Comparison of ENCODE assay signal across 16 mouse cellular contexts in the genomic region with DNA sequence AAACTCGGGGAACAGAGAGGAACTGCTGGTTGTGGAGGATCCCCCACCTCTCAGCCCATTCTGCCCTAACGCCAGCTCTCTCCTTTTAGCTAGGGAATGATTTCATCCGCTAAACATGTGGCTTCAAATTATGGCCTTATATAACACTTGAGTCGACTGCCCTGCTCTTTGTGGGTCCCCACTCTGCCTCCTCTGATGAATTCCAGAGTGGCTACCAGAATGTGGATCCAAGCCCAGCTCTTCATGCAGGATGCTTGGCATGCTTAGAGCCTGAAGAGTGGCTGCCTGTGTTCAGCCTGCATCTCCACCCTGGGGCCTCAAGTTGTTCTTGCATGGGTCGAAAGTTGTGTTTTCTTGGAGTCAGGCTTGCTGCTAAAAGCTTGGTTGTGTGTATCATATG. TPM values are rescaled to one million over a fixed set of nuclear protein-coding genes. Genes with fewer than 3 reads are reported as not detected.
A peak's percentile ranks its signal among the peaks of the same experiment; 100 is the strongest.
DNase-seq lines count a peak whose midpoint lies in the region; ATAC-seq and TF ChIP-seq lines count a peak whose summit lies in the region.
"Had no signal": no experiment of that assay in that cellular context is flagged by ENCODE, and none has a peak within 500 bp of the region (broad histone marks: within the 10 kb centered on the region; RNA-seq: fewer than 3 reads in every experiment).

No protein-coding gene starts in this region.

- H3K4me1 ChIP-seq in intestine, embryonic 15.5 days (replicated peaks) = peaks cover 11% of the 10 kb centered on the region; the same call in 1 of the 2 replicates
- 0 out of 2 replicates have a peak, but pooled peaks cover 5% of the 10 kb centered on the region for H3K4me1 ChIP-seq in kidney, embryonic 15.5 days

- ATAC-seq in intestine, embryonic 15.5 days = peak; percentile 54; the same call in 1 of the 2 replicates
- ATAC-seq in kidney, embryonic 15.5 days (replicated peaks; ENCODE audit: low FRiP score) = no peak
- no peak for ATAC-seq in erythroblast, adult 5-6 weeks (replicated peaks; ENCODE audit: low FRiP score, poor library complexity, severe bottlenecking)
- ATAC-seq in erythroid progenitor cell, adult 5-6 weeks (replicated peaks; ENCODE audit: low FRiP score, poor library complexity, severe bottlenecking) = no peak

- H3K9me3 ChIP-seq in intestine, embryonic 15.5 days = no peaks in the 10 kb centered on the region
- no peaks in the 10 kb centered on the region for H3K9me3 ChIP-seq in kidney, embryonic 15.5 days (replicated peaks)

- no peak for DNase-seq in gastrocnemius, adult 2 months
- DNase-seq in gastrocnemius, postnatal 36 days = no peak
- DNase-seq in fibroblast of lung, adult 2 months (ENCODE audit: low read depth) = peak; percentile 66
- DNase-seq in lung, postnatal 4 days = peak; percentile 41 to 70
- DNase-seq: adrenal gland, postnatal 10 days; B cell, adult 2 months; cerebellum, adult 11-12 months; embryo, embryonic 11 days; kidney, adult 9 months; spleen, adult 18-20 months had no signal

- no peak overlapping the region for H3K9ac ChIP-seq in intestine, embryonic 15.5 days
- H3K9ac ChIP-seq in kidney, embryonic 15.5 days = no peak overlapping the region

- peak overlapping the region; percentile 13; the same call in 1 of the 2 replicates for H3K4me3 ChIP-seq in gastrocnemius, adult 2 months
- no peak overlapping the region for H3K4me3 ChIP-seq in intestine, embryonic 15.5 days (replicated peaks)
- H3K4me3 ChIP-seq in kidney, embryonic 15.5 days (replicated peaks) = no peak overlapping the region

- peak overlapping the region; percentile 81 for H3K27ac ChIP-seq in gastrocnemius, adult 2 months
- peak overlapping the region; percentile 58 for H3K27ac ChIP-seq in intestine, embryonic 15.5 days
- no peak overlapping the region for H3K27ac ChIP-seq in kidney, embryonic 15.5 days

- WGBS in intestine, embryonic 15.5 days = 45% methylated on average over 5 of the region's 5 CpGs
- 74% methylated on average over 5 of the region's 5 CpGs for WGBS in kidney, embryonic 15.5 days

- no peaks in the 10 kb centered on the region for H3K27me3 ChIP-seq in intestine, embryonic 15.5 days (replicated peaks)
- H3K27me3 ChIP-seq in kidney, embryonic 15.5 days = no peaks in the 10 kb centered on the region

- H3K4me2 ChIP-seq in intestine, embryonic 15.5 days (replicated peaks) = no peak overlapping the region
- H3K4me2 ChIP-seq in kidney, embryonic 15.5 days = no peak overlapping the region
- H3K4me2 ChIP-seq: liver, embryonic 11.5 days; midbrain, embryonic 11.5 days had no signal

- intact Hi-C loops in gastrocnemius, adult 2 months (cut with DNase I) = no loop called here
- intact Hi-C loops in gastrocnemius, postnatal 36 days (cut with DNase I) = no loop called here

- no peak for TF ChIP-seq CTCF in gastrocnemius, adult 2 months (IDR thresholded peaks at IDR 0.05)

- H3K36me3 ChIP-seq in intestine, embryonic 15.5 days = no peaks in the 10 kb centered on the region
- H3K36me3 ChIP-seq in kidney, embryonic 15.5 days = 0 out of 2 replicates have a peak, but pooled peaks cover 4% of the 10 kb centered on the region

RNA-seq across cellular contexts. Expression of a gene that starts 9.9 kb away (rescaled TPM):
- total RNA-seq in gastrocnemius, adult 2 months (2021) = 1 to 10 TPM; 5.5 to 7.9 TPM
- total RNA-seq in gastrocnemius, postnatal 36 days (2021) = 1 to 10 TPM; 5.3 to 6.3 TPM
- polyA plus RNA-seq in intestine, embryonic 15.5 days (2015; fragmentation: Nextera tagmentation; extraction: Ambion mirVana) = 44.5 and 51.6 TPM in 2 replicates
- polyA plus RNA-seq in kidney, embryonic 15.5 days (2015; fragmentation: Nextera tagmentation; extraction: Ambion mirVana) = 50.7 and 55.1 TPM in 2 replicates
- 10.8 and 12.7 TPM in 2 replicates for total RNA-seq in erythroblast, adult 5-6 weeks (2015; ENCODE audit: low replicate concordance)
- total RNA-seq in erythroblast, adult 5-6 weeks (2017; ENCODE audit: low replicate concordance) = 20.8 and 32.6 TPM in 2 replicates
- total RNA-seq in erythroid progenitor cell, adult 5-6 weeks (2015; ENCODE audit: low replicate concordance) = 36.4 and 49.9 TPM in 2 replicates
- total RNA-seq in erythroid progenitor cell, adult 5-6 weeks (2017; ENCODE audit: low replicate concordance) = 69.7 and 109 TPM in 2 replicates

RNA-seq across cellular contexts. Expression of a gene that starts 10.1 kb away (rescaled TPM):
- total RNA-seq in gastrocnemius, adult 2 months (2021) = 1 to 10 TPM; 6.1 to 9.3 TPM
- total RNA-seq in gastrocnemius, postnatal 36 days (2021) = 1 to 10 TPM; 8.8 to 9.3 TPM
- 15.4 and 19.5 TPM in 2 replicates for polyA plus RNA-seq in intestine, embryonic 15.5 days (2015; fragmentation: Nextera tagmentation; extraction: Ambion mirVana)
- polyA plus RNA-seq in kidney, embryonic 15.5 days (2015; fragmentation: Nextera tagmentation; extraction: Ambion mirVana) = 20.6 and 23.6 TPM in 2 replicates
- total RNA-seq in erythroblast, adult 5-6 weeks (2015; ENCODE audit: low replicate concordance) = 8.1 and 13.6 TPM in 2 replicates
- total RNA-seq in erythroblast, adult 5-6 weeks (2017; ENCODE audit: low replicate concordance) = 14.5 and 22.6 TPM in 2 replicates
- 26.3 and 29.3 TPM in 2 replicates for total RNA-seq in erythroid progenitor cell, adult 5-6 weeks (2015; ENCODE audit: low replicate concordance)
- total RNA-seq in erythroid progenitor cell, adult 5-6 weeks (2017; ENCODE audit: low replicate concordance) = 23.4 and 32.3 TPM in 2 replicates

Comparison
In these comparisons a context has a peak if more than half of its experiments do, and no peak if none do; other contexts are left out.
1. DNase-seq: peak in fibroblast of lung, adult 2 months (single experiment) and lung, postnatal 4 days (2 of 2); none in gastrocnemius, adult 2 months (single experiment) and gastrocnemius, postnatal 36 days (0 of 2).